Mouse (Mus musculus) layer of hippocampus, adult 2 months (tissue): ENCODE data around the gene Suco. TPM values are rescaled to one million over a fixed set of nuclear protein-coding genes. Genes with fewer than 3 reads are reported as not detected.

Experiments used
- DNase-seq, 2 experiments: peaks; one replicate each; pipeline ENCODE4 v3.0.0; 2022; ENCODE audit warnings: low spot score in 2 of 2
- H3K27ac ChIP-seq: fragments of 200-600 bp; 2 replicates; pipeline ENCODE4 v1.8.1; 2022
- H3K4me3 ChIP-seq: fragments of 200-600 bp; 2 replicates; pipeline ENCODE4 v1.8.1; 2022; ENCODE audit warnings: mild to moderate bottlenecking
- CTCF ChIP-seq: fragments of 200-600 bp; conservative IDR thresholded peaks from 2 replicates; pipeline ENCODE4 v1.8.1; 2022; ENCODE audit warnings: antibody characterized with exemption, mild to moderate bottlenecking, moderate library complexity
- total RNA-seq, 2 experiments: library from RNA; stranded (reverse); gene quantifications; 2 replicates each; pipeline ENCODE4 v1.2.3; 2021

The Suco gene
- total RNA-seq, 2 experiments from 2014 or later: 39.7 to 40.9 TPM

DNA sequence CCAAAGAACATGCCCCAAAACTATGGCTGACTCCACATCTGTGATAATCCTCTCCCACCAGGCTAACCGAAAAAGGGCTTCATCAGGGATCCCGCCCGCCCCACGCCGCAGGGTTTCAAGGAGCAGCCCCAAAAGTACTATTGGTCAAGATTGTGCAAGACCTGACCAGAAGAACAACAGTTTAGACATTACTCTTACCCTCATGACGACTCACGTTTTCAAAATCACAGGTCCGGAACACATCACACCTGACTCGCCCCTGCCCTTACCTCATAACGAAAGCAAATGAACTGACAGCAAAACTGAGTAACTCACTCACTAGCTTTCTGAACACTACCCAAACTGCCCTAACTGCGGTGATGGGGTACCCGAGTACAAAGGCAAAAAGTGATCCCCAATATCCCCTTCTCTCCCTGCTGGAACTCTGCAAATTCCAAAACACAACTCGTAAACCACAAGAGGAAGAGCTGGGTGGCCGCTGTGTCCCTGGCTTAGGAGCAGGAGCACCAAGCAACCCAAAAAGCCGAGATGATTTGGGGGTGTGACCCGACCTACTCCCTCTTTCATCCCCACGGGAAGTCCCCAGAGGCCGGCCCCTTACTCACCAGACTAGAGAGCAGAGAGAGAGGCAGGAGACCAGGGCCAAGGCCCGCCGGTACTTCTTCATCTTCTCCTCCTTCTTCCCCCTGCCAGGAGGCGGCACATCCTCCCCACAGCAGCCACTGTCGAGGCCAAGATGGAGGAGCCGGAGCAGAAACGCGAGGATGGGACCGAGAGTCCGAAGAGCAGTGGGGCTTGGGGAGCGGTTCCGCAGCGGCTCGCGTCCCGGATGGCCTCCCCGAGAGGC lies 553 bp downstream of the Suco start:
- DNase-seq: no peak
- Histone ChIP-seq H3K4me3 (peak overlapping the region; percentile 92), H3K27ac (peak overlapping the region; percentile 98)
- TF ChIP-seq CTCF: no peak; the same call in 1 of the 2 replicates

DNA sequence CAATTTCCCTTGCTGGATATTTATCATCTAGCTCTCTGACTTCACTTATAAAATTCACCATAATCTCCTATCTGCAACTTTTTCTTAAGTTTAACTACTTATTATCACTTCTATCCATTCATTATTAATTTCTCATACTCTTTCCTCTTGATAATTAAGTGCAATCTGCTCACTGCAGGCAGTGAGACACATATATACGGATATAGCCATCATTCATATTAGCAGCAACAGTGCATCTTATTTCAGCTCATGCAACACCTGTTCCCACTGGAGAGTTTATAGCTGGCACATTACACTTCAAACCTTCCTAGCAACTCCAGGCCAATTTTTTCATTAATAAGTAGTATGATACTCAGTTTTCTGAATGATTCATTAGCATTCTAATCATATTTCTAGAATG lies 7.1 kb downstream of the Suco start:
- no peak overlapping the region for H3K4me3 ChIP-seq
- TF ChIP-seq CTCF: no peak
- H3K27ac ChIP-seq: no peak overlapping the region
- no peak for DNase-seq

DNA sequence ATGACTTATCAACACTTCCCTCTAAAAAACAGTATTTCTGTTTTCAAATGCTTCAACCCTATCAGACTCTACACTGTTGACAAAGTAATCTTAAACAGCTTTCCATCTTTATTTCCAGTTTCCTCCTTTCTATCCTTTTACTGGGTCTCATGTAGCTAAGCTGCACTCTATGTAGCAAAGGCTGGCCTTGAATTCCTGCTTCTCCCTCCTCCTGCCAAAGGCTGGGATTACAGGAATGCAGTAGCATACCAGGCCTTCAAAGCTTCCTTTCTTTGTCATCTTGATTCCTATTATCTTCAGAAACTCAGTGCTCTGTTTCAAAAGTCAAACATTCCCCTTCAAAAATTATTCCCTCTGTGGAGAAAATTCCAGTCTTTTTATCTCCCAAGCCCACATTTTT lies 8.1 kb downstream of the Suco start:
- DNase-seq: no peak
- TF ChIP-seq CTCF: no peak
- Histone ChIP-seq H3K4me3 (no peak overlapping the region), H3K27ac (no peak overlapping the region)

DNA sequence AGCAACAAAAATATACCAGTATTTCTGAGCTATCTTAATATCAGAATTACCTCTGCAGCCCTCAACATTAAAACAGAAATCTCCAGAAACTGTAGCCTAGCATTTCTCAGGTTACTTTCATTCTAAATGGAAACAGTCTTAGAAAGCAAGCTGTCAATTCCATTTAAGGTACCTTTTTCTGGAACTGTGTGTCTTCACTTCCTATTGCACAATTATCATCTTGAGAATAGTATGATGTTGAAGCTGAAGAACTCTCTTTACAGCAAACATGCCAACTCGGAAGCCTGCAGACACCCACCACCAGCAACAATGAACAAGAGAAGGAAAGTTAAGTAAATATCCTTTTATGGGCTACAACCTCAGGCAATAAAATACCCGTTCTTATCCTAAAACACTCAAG lies 12.7 kb downstream of the Suco start:
- no peak for DNase-seq
- Histone ChIP-seq H3K4me3 (no peak overlapping the region), H3K27ac (no peak overlapping the region)
- no peak for TF ChIP-seq CTCF

GRCm38 (mm10) chr1:161859248-161859647 lies 17.2 kb downstream of the Suco start:
- no peak for TF ChIP-seq CTCF
- DNase-seq: no peak
- no peak overlapping the region for H3K27ac ChIP-seq

GRCm38 (mm10) chr1:161826677-161827076 lies 49.8 kb downstream of the Suco start:
- Histone ChIP-seq H3K4me3 (no peak overlapping the region), H3K27ac (no peak overlapping the region)
- DNase-seq: no peak
- TF ChIP-seq CTCF: no peak

More at GRCm38 (mm10) chr1:161859248-161859647, 17.2 kb downstream of the Suco start:
- no peak overlapping the region for H3K4me3 ChIP-seq

- TF ChIP-seq CTCF: no peak
- Histone ChIP-seq H3K27ac (no peak overlapping the region), H3K4me3 (no peak overlapping the region)
- no peak for DNase-seq
These were observed 67.1 kb downstream of the Suco start for GRCm38 (mm10) chr1:161809428-161809827.

DNA sequence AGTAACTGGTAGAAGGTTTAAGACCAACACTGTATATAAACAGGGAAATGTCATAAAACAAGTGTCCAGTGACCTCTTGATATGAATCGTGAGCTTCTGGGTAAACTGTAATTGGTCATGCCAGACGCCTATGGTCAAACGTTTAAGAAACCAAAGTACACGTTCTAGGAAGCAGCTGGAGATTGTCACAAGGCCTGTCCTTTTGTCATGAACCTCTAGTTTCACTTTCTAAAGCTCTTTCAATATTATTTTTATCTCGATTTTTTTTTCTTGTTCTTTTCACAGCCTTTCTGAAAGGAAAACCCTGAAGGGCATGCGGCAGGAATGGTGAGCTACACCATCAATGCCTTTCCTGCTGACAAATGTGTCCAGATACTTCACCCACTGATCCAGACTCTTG lies 67.5 kb downstream of the Suco start:
- no peak overlapping the region for H3K27ac ChIP-seq
- no peak for DNase-seq
- no peak for TF ChIP-seq CTCF
- H3K4me3 ChIP-seq: no peak overlapping the region

DNA sequence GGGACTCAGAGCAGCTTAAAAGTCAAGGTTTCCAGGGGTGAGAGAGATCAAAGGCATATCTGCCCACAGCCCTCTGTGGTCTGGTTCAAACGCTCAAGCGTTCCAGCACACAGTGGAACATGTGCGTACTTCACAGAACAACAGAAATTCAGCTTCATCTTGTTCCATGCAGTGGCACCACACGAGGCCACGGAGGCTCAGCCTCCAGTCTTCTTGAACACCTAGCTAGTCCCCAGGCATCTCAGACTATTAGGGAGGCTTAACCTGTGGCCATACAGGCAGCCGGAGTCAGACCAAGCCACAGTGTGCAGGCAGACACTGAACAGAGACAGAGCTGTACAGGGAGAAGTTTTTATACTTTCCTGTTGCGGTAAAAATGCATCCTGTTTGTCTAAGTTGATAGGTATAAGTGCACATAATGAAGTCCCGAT lies 71.9 kb downstream of the Suco start:
- no peak for TF ChIP-seq CTCF
- no peak for DNase-seq
- no peak overlapping the region for H3K27ac ChIP-seq
- H3K4me3 ChIP-seq: no peak overlapping the region

GRCm38 (mm10) chr1:161801321-161801720 lies 75.2 kb downstream of the Suco start:
- H3K27ac ChIP-seq: no peak overlapping the region

DNA sequence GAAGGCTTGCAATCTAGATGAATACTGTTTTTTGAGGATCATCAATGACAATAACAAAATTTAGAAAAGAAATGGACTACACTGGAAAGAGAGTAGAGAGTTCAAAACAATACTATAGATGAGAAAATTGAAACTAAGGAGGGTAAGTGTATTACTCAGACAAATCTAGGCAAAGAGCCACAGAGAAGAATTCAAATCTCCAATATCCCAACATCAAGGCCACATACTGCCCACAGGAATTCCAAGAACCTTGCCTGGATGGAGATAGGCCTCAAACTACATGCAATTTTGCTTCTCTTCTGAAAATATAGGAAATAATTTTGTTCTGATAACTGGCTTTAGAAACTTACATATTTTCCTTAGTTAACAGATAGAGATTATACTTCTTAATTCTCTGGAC lies 76.2 kb downstream of the Suco start:
- TF ChIP-seq CTCF: no peak
- no peak overlapping the region for H3K4me3 ChIP-seq
- H3K27ac ChIP-seq: no peak overlapping the region
- no peak for DNase-seq

More at GRCm38 (mm10) chr1:161801321-161801720, 75.2 kb downstream of the Suco start:
- no peak overlapping the region for H3K4me3 ChIP-seq
- no peak for DNase-seq
- no peak for TF ChIP-seq CTCF

DNA sequence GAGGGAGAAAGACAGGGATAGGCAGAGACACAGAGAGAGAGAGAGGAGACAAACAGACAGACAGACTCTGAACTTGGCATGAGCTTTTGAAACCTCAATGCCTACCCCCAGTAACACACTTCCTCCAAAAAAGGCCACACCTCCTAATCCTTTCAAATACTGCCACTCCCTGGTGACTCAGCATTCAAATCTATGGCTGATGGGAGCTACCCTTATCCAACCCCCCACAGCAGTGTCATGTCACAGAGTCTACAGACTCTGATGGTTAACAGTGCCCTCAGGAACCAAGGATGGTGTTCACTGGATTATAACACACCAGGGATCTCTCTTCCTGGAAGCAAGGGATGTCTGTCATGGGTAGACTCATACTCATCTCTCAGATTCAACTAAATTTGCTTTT lies 76.7 kb downstream of the Suco start:
- no peak for DNase-seq
- TF ChIP-seq CTCF: no peak
- Histone ChIP-seq H3K27ac (no peak overlapping the region), H3K4me3 (no peak overlapping the region)

DNA sequence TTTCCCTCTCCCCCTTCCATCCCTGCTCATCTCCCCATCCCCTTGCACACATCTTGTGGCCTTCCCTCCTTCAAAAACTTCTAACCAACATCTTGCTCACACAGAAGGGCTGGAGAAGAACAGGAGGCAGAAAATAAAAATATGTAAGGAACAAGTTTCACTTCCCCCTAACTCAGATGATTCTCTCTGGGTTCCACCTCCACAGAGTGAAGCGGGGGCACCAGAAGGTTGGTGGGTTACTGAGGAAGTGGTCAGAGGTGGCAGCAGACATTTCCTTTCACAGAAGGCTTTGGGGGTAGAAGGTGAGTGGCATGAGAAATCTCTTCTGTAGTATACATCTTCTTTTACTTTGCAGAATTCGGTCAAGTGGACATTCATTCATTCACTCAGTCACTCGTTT lies 77.6 kb downstream of the Suco start:
- no peak overlapping the region for H3K27ac ChIP-seq
- no peak for TF ChIP-seq CTCF
- no peak for DNase-seq
- H3K4me3 ChIP-seq: no peak overlapping the region
